Mouse (Mus musculus) layer of hippocampus, postnatal 14 days (tissue): ENCODE data around the gene Zfp423. TPM values are rescaled to one million over a fixed set of nuclear protein-coding genes. Genes with fewer than 3 reads are reported as not detected.

Source experiments
- DNase-seq, 2 experiments: peaks; one replicate each; pipeline ENCODE4 v3.0.0; 2021 to 2022; ENCODE audit warnings: low spot score in 2 of 2, mixed read lengths in 1 of 2
- total RNA-seq, 2 experiments: library from RNA; stranded (reverse); gene quantifications; 2 replicates each; pipeline ENCODE4 v1.2.3; 2021

Zfp423 gene
- total RNA-seq, 2 experiments from 2014 or later = 29.9 to 32.3 TPM

DNA sequence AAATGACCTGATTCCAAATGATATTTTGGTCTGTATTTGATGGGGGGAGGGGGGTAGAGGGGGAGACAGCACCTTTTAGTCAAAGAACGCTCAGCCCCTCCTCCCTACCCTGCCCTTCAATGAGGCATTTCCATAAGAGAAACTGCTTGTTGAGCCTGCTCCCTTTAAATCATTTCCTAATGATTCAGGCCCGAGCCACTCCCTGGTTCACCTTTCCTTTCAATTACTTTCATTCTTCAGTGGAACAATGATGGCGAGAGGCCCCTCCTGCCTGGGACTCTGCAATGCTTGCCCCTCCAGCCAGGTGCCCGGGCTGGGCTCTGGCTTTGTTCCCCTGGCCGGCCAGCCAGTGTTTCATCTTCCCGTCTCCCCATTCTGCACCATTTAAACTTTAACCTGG lies 329.7 kb downstream of the Zfp423 start:
- no peak for DNase-seq

DNA sequence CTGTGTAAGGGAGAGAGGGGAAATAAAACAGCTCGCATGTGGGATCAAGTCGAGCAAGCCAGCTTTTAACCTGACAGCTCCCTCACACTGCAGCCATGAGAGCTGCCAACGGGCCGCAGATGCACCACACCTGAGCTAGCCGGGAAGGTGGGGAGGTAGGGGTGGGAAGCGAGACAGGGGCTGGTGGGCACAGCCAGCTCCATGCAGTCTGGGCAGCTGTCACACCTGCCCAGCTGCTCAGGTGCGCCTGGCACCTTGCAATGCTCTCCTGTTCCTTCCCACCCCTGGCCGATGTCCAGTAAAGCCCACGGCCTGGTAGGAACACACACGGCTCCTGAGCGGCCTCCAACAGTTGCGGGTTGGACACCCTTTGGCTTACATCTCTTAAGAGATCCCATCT lies 338.2 kb downstream of the Zfp423 start:
- DNase-seq = no peak

DNA sequence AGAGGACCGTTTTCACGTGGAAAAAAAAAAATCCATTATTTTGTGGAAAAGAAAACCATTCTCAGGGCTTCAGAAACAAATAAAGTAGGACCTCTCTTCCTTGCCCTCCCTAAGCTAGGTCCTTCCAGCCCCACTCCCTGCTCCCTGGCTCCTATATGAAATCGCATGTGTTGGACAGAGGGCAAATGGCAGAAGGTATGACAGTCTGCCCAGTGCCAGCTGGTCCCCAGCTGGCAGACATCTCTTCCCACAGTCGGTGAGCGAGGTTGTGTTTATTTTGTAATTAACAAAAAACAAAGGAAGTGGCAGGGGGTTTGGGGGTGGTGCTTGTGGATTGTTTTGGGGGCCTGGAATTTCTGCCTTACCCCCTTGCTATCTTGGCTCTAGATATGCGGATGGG lies 339.2 kb downstream of the Zfp423 start:
- DNase-seq = peak in 1 of 2 experiments; percentile 11

DNA sequence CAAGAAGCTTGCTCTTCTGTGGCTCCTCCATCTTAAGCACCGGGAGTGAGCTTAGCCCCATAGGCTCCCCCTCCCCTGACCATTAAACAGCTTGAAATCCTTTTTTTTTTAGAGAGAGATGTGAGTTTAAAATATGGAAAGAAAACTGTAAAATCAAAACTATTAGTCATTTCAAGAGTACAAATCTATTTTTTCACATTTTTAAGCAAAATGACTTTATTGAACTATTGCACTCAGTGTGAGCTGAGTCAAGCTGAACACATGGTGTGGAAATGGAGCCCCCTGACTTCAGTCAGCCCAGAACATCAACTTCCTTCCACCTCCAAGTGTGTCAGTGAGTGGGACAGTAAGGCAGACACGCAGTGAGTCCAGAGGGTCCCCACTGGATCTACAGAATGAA lies 339.9 kb downstream of the Zfp423 start:
- no peak for DNase-seq

DNA sequence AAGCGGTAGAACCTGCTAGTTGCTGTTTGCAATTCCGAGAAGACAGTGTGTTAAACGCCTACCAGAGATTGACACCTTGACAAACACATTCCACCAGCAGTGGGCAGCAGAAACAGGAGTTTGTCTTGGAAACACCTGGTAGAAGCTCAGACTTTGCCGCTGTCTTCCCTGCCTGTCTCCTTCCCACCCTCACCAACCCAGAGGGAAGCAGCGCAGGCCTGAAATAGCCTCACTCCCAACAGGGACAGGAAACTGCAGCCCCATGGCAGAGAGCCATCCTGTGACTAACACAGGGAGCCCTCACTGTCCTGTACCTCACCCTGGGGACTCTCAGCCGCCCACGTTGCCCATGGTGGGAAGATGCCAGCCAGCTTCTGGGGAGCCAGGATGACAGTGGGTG lies 340.3 kb downstream of the Zfp423 start:
- no peak for DNase-seq

DNA sequence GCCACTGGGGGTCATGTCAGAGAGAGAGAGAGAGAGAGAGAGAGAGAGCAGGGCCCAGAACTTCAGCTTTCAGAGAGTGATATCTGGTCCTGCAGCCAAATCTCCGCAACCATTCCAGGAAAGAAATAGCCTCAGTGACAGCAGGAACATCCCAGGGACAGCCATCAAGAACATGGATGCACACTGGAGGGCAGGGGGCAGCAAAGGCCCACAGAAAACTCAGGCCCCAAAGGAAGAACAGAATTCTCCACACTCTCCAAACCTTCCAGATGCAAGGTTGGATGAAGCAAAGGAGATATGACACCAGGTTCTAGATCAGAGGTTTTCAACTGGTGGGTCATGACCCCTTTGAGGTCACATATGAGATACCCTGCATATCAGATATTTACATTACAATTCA lies 345.7 kb downstream of the Zfp423 start:
- DNase-seq = no peak

Other genes starting within 250 kb of the Zfp423 start
- gene Cnep1r1, start 159.2 kb upstream of the Zfp423 start, total RNA-seq = 10 to 100 TPM; 29.3 to 30.7 TPM
- 10 to 100 TPM; 33.8 to 34.0 TPM for gene Heatr3, start 178.3 kb upstream of the Zfp423 start, total RNA-seq
- gene Tent4b, start 239.6 kb upstream of the Zfp423 start, total RNA-seq = 10 to 100 TPM; 31.5 to 33.5 TPM